Mouse (Mus musculus) thymus, adult 2 months (tissue): ENCODE results near the gene Nub1.

ENCODE experiments used
- CTCF ChIP-seq: fragments of 200-500 bp; IDR thresholded peaks from 2 replicates; pipeline ENCODE4 v1.5.1; 2012; ENCODE audit warnings: mild to moderate bottlenecking, control low read depth, low read length, moderate library complexity, borderline replicate concordance; ENCODE audit not compliant: control insufficient read depth, poor library complexity, insufficient read depth; ENCODE audit errors: extremely low read depth
- POLR2A ChIP-seq: fragments of 200-500 bp; IDR thresholded peaks from 2 replicates; pipeline ENCODE4 v1.6.1; 2012; ENCODE audit warnings: mild to moderate bottlenecking, low read length, control low read depth, moderate library complexity; ENCODE audit not compliant: control insufficient read depth, poor library complexity, insufficient read depth; ENCODE audit errors: extremely low read depth

GRCm38 (mm10) chr5:24636987-24637386 lies 48.3 kb upstream of the Nub1 start:
- TF ChIP-seq CTCF, result no peak
- no peak for TF ChIP-seq POLR2A
